Mouse (Mus musculus): ENCODE data around the gene Trim67. TPM values are rescaled to one million over a fixed set of nuclear protein-coding genes. Genes with fewer than 3 reads are reported as not detected.

The Trim67 gene
- total and polyA plus RNA-seq, 3 experiments: 0.08 TPM; not detected in 2

- H3K4me2 ChIP-seq (ENCODE audit: insufficient read depth, low read depth, poor library complexity, severe bottlenecking): peak overlapping the region; percentile 58
- H3K79me2 ChIP-seq (replicated peaks; ENCODE audit: control insufficient read depth, extremely low read depth, insufficient read depth, poor library complexity, severe bottlenecking): no peaks in the 10 kb centered on the region
- dilution Hi-C loops (cut with MboI; ENCODE audit: extremely low pct_ligation_motif_present, extremely low pct_unique_long_range_greater_than_20kb, low sequenced_read_pairs) (no loop called here), in situ Hi-C loops (cut with MboI; ENCODE audit: low pct_ligation_motif_present, low pct_unique_long_range_greater_than_20kb, low sequenced_read_pairs) (no loop called here)
- peak; percentile 47 for DNase-seq (ENCODE audit: extremely low read depth)
- H3K36me3 ChIP-seq (replicated peaks in 1 of 2; ENCODE audit: control insufficient read depth in 1 of 2, insufficient read depth in 1 of 2, low read length in 1 of 2): peaks cover 0 to 2% of the 10 kb centered on the region in 2 experiments
- peaks cover 18 to 66% of the 10 kb centered on the region in 2 experiments for H3K4me1 ChIP-seq (ENCODE audit: control insufficient read depth in 1 of 2, insufficient read depth in 2 of 2)
- peak; percentile 94 for TF ChIP-seq BHLHE40 (IDR thresholded peaks at IDR 0.05; ENCODE audit: low read depth, low read length)
- no peak for TF ChIP-seq RAD21 (IDR thresholded peaks at IDR 0.05; ENCODE audit: low read depth, low read length)
- TF ChIP-seq PAX5 (IDR thresholded peaks at IDR 0.05; ENCODE audit: low read length): no peak
- no peak for TF ChIP-seq KAT2A (IDR thresholded peaks at IDR 0.05; ENCODE audit: insufficient replicate concordance, low read length)
- peak; percentile 69 for TF ChIP-seq JUND (conservative IDR thresholded peaks at IDR 0.05; ENCODE audit: low read depth, low read length)
- 0 out of 2 replicates have a peak, but pooled peaks have one; percentile 45 for TF ChIP-seq TCF12 (IDR thresholded peaks at IDR 0.05; ENCODE audit: low read depth, low read length)
- TF ChIP-seq HCFC1 (IDR thresholded peaks at IDR 0.05; ENCODE audit: low read depth, low read length): no peak; the same call in 1 of the 2 replicates
- TF ChIP-seq ZNF384 (IDR thresholded peaks at IDR 0.05; ENCODE audit: low read depth, low read length): peak; percentile 43
- TF ChIP-seq ELF1 (IDR thresholded peaks at IDR 0.05; ENCODE audit: low read depth, low read length): no peak
- no peak for TF ChIP-seq USF2 (conservative IDR thresholded peaks at IDR 0.05; ENCODE audit: low read depth, low read length)
- TF ChIP-seq E2F4 (IDR thresholded peaks at IDR 0.05; ENCODE audit: insufficient replicate concordance, low read depth, low read length): no peak
- TF ChIP-seq SMC3 (IDR thresholded peaks at IDR 0.05; ENCODE audit: low read depth, low read length): no peak
- 0 out of 2 replicates have a peak, but pooled peaks have one; percentile 43 for TF ChIP-seq CHD2 (IDR thresholded peaks at IDR 0.05; ENCODE audit: low read length)
- TF ChIP-seq EP300 (IDR thresholded peaks at IDR 0.05; ENCODE audit: low read length): peak; percentile 77
- no peak for TF ChIP-seq POLR2AphosphoS2 (IDR thresholded peaks at IDR 0.05; ENCODE audit: low read depth, low read length)
- TF ChIP-seq NELFE (IDR thresholded peaks at IDR 0.05; ENCODE audit: low read depth, low read length): no peak
- TF ChIP-seq CHD1 (IDR thresholded peaks at IDR 0.05; ENCODE audit: low read depth, low read length): no peak
- TF ChIP-seq MAFK (IDR thresholded peaks at IDR 0.05; ENCODE audit: insufficient replicate concordance, low read length): no peak
- TF ChIP-seq UBTF (IDR thresholded peaks at IDR 0.05; ENCODE audit: low read depth, low read length): no peak
- peak; percentile 79 for TF ChIP-seq MYC (IDR thresholded peaks at IDR 0.05; ENCODE audit: low read depth, low read length)
- TF ChIP-seq USF1 (IDR thresholded peaks at IDR 0.05; ENCODE audit: low read depth, low read length): no peak
- peak; percentile 61; the same call in 1 of the 2 replicates for TF ChIP-seq MAX (IDR thresholded peaks at IDR 0.05; ENCODE audit: low read length)
- TF ChIP-seq GABPA (IDR thresholded peaks at IDR 0.05; ENCODE audit: insufficient replicate concordance, low read depth, low read length): no peak
- no peak for TF ChIP-seq POLR2A (IDR thresholded peaks at IDR 0.05; ENCODE audit: low read depth, low read length)
- no peak for TF ChIP-seq ZC3H11A (IDR thresholded peaks at IDR 0.05; ENCODE audit: low read depth, low read length)
- TF ChIP-seq IRF4 (IDR thresholded peaks at IDR 0.05; ENCODE audit: low read depth, low read length): peak; percentile 63
- peak; percentile 74; the same call in 1 of the 2 replicates for TF ChIP-seq MEF2A (IDR thresholded peaks at IDR 0.05; ENCODE audit: borderline replicate concordance, low read depth, low read length)
- TF ChIP-seq RCOR1 (conservative IDR thresholded peaks at IDR 0.05; ENCODE audit: low read depth, low read length): 0 out of 2 replicates have a peak, but pooled peaks have one; percentile 42
- TF ChIP-seq SIN3A (IDR thresholded peaks at IDR 0.05; ENCODE audit: low read length): no peak; the same call in 1 of the 2 replicates
- TF ChIP-seq ZMIZ1 (IDR thresholded peaks at IDR 0.05; ENCODE audit: low read depth, low read length): no peak
- TF ChIP-seq TBP (conservative IDR thresholded peaks at IDR 0.05; ENCODE audit: low read depth, low read length): no peak
- peak in 1 of 2 experiments; percentile 35; a peak in 2 of 4 replicates for TF ChIP-seq CTCF (conservative IDR thresholded peaks at IDR 0.05 in 1 of 2, IDR thresholded peaks at IDR 0.05 in 1 of 2; ENCODE audit: low read depth in 2 of 2, low read length in 2 of 2)
- no peak for TF ChIP-seq ZKSCAN1 (IDR thresholded peaks at IDR 0.05; ENCODE audit: borderline replicate concordance, low read depth, low read length)
- TF ChIP-seq MXI1 (IDR thresholded peaks at IDR 0.05; ENCODE audit: low read depth, low read length): 0 out of 2 replicates have a peak, but pooled peaks have one; percentile 38
- TF ChIP-seq ETS1 (conservative IDR thresholded peaks at IDR 0.05; ENCODE audit: low read depth, low read length): peak; percentile 74
- TF ChIP-seq NRF1 (IDR thresholded peaks at IDR 0.05; ENCODE audit: low read depth, low read length): 0 out of 2 replicates have a peak, but pooled peaks have one; percentile 3
- TF ChIP-seq JUN (IDR thresholded peaks at IDR 0.05; ENCODE audit: insufficient read depth, low read depth, low read length): peak; percentile 73
- no peak for TF ChIP-seq MAZ (IDR thresholded peaks at IDR 0.05; ENCODE audit: low read depth, low read length)
- peaks cover 9% of the 10 kb centered on the region for H3K27me3 ChIP-seq (replicated peaks)
- H3K9ac ChIP-seq (ENCODE audit: insufficient read depth, low read depth): no peak overlapping the region
- no peak overlapping the region for H3K27ac ChIP-seq (ENCODE audit: insufficient read depth, low read depth)
- peak overlapping the region in 1 of 3 experiments; percentile 13 for H3K4me3 ChIP-seq (replicated peaks in 1 of 3; ENCODE audit: low read depth in 2 of 3, low read length in 2 of 3, poor library complexity in 1 of 3)
- peaks cover 4% of the 10 kb centered on the region for H3K9me3 ChIP-seq (replicated peaks; ENCODE audit: low read length)
Observed at GRCm38 (mm10) chr8:124752325-124752862, 40.5 kb upstream of the Trim67 start.
